Mouse (Mus musculus): ENCODE results near the gene Rps2. TPM values are rescaled to one million over a fixed set of nuclear protein-coding genes. Genes with fewer than 3 reads are reported as not detected.
A peak's percentile ranks its signal among the peaks of the same experiment; 100 is the strongest.

Rps2 gene
- polyA plus RNA-seq, 1 experiment from 2014 or later = 771 TPM

DNA sequence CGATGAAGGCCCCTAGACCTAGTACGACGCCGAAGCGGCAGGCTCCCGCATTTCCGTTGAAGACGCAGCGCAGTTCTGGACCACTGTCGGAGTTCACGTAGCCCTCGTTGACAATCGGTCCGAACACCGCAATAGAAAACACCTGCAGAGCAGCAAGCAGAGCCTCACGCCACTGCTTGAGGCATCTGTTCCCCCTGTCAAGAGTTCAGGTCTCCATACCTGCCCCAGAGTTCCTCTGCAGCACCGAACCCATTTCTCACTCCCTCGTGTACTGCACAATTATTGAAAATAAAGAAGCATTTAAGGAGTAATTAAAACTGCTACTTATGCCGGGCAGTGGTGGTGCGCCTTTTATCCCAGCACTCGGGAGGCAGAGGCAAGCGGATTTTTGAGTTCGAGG, 30.3 kb upstream of the Rps2 start:
- Histone ChIP-seq H3K4me3 (replicated peaks) (peak overlapping the region; percentile 81), H3K9ac (replicated peaks) (peak overlapping the region; percentile 46), H3K9me3 (no peaks in the 10 kb centered on the region), H3K27ac (no peak overlapping the region), H3K27me3 (peaks cover 45% of the 10 kb centered on the region), H3K4me2 (replicated peaks) (peak overlapping the region; percentile 79), H3K4me1 (replicated peaks) (peaks cover 43% of the 10 kb centered on the region), H3K36me3 (peaks cover 20% of the 10 kb centered on the region)
- WGBS = 21% methylated on average over 23 of the region's 23 CpGs
- ATAC-seq = no peak

DNA sequence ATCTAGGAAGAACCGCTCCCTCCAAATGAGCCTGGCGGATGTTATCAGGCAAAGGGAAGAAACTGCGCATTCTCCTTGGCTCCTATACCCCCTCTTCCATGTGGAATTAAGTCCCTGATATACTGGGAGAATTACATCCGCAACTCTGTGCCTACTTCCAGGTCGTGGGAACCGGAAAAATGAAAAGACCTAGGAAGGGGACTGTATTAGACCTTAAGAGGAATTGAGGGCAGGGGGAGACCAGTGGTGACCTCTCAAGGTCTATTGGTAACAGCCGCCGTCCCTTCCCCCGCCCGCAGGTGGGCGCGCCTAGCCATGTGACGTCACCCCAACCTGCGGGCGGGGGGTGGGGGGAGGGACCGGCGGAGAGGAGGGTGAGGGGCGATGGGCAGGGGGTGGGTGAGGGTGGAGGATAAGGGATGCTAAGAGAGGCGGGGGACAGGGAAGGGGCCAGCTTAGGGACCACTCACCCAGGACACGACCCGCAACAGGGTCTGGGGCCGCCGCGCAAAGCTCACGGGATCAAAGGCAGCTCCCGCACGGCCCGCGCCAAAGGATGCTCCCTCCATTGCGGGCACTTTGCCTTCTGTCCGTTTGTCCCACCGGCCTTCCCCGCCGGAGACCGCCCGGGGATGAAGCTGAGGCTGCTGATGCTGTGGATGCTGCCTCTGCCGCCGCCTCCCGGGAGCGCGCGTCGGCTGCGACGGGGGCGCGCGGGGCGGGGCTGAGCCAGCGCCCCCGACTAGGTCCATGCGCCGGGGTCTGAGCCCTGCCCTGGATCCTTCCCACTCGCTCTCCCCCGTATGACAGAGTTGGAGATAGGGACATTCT, 28.4 kb upstream of the Rps2 start, which contains the start of gene Syngr3:
Gene Syngr3, minus strand, starts transcription at position 705 of the 831 bp plus-strand sequence.
- peaks cover 25% of the 10 kb centered on the region for H3K36me3 ChIP-seq
- ATAC-seq = peak; percentile 64
- peak within 1 kb of the TSS; percentile 79 for H3K4me2 ChIP-seq (replicated peaks)
- H3K9ac ChIP-seq (replicated peaks) = peak within 1 kb of the TSS; percentile 93
- H3K27ac ChIP-seq = peak within 1 kb of the TSS; percentile 87
- 1% methylated on average over 55 of the region's 55 CpGs for WGBS
- H3K4me1 ChIP-seq (replicated peaks) = peaks cover 47% of the 10 kb centered on the region
- no peaks in the 10 kb centered on the region for H3K9me3 ChIP-seq
- peaks cover 45% of the 10 kb centered on the region for H3K27me3 ChIP-seq
- H3K4me3 ChIP-seq (replicated peaks) = peak within 1 kb of the TSS; percentile 81

GRCm38 (mm10) chr17:24692385-24692784, 25.5 kb upstream of the Rps2 start:
- Histone ChIP-seq H3K9me3 (no peaks in the 10 kb centered on the region), H3K27ac (no peak overlapping the region), H3K4me1 (replicated peaks) (peaks cover 60% of the 10 kb centered on the region), H3K4me3 (replicated peaks) (no peak overlapping the region), H3K36me3 (peaks cover 17% of the 10 kb centered on the region), H3K9ac (replicated peaks) (no peak overlapping the region), H3K27me3 (peaks cover 31% of the 10 kb centered on the region), H3K4me2 (replicated peaks) (no peak overlapping the region)
- no peak for ATAC-seq
- WGBS = 90% methylated on average over 5 of the region's 5 CpGs

GRCm38 (mm10) chr17:24695326-24696010, 22.4 kb upstream of the Rps2 start:
- WGBS = 8% methylated on average over 45 of the region's 51 CpGs
- peak overlapping the region; percentile 68 for H3K4me2 ChIP-seq (replicated peaks)
- H3K9ac ChIP-seq (replicated peaks) = peak overlapping the region; percentile 82
- peak overlapping the region; percentile 73 for H3K4me3 ChIP-seq (replicated peaks)
- peaks cover 33% of the 10 kb centered on the region for H3K4me1 ChIP-seq (replicated peaks)
- H3K36me3 ChIP-seq = peaks cover 29% of the 10 kb centered on the region
- H3K27me3 ChIP-seq = peaks cover 8% of the 10 kb centered on the region
- ATAC-seq = no peak; the same call in none of the 2 replicates
- peak overlapping the region; percentile 90 for H3K27ac ChIP-seq
- H3K9me3 ChIP-seq = no peaks in the 10 kb centered on the region

GRCm38 (mm10) chr17:24696011-24696697, 21.8 kb upstream of the Rps2 start, which contains the start of the genes Gfer and Noxo1:
Gene Gfer, minus strand, starts transcription at chr17:24696156.
Gene Noxo1, plus strand, starts transcription at chr17:24696234.
- peak within 1 kb of the TSS; percentile 90 for H3K27ac ChIP-seq
- peak within 1 kb of the TSS; percentile 82 for H3K9ac ChIP-seq (replicated peaks)
- peaks cover 26% of the 10 kb centered on the region for H3K4me1 ChIP-seq (replicated peaks)
- no peaks in the 10 kb centered on the region for H3K9me3 ChIP-seq
- peak within 1 kb of the TSS; percentile 68 for H3K4me2 ChIP-seq (replicated peaks)
- H3K27me3 ChIP-seq = peaks cover under 1% of the 10 kb centered on the region
- peak within 1 kb of the TSS; percentile 73 for H3K4me3 ChIP-seq (replicated peaks)
- peaks cover 36% of the 10 kb centered on the region for H3K36me3 ChIP-seq
- peak; percentile 92 for ATAC-seq
- under 1% methylated on average over 57 of the region's 76 CpGs for WGBS

- Histone ChIP-seq H3K9ac (replicated peaks) (no peak overlapping the region), H3K9me3 (no peaks in the 10 kb centered on the region), H3K4me2 (replicated peaks) (no peak overlapping the region), H3K27ac (no peak overlapping the region), H3K27me3 (no peaks in the 10 kb centered on the region; the same call in 1 of the 2 replicates), H3K36me3 (peaks cover 42% of the 10 kb centered on the region), H3K4me3 (replicated peaks) (no peak overlapping the region), H3K4me1 (replicated peaks) (peaks cover 24% of the 10 kb centered on the region)
- no peak for ATAC-seq
- 22% methylated on average over 5 of the region's 5 CpGs for WGBS
Measured at GRCm38 (mm10) chr17:24697985-24698384, 19.9 kb upstream of the Rps2 start.

- WGBS = 68% methylated on average over 9 of the region's 9 CpGs
- no peak overlapping the region for H3K4me3 ChIP-seq (replicated peaks)
- H3K27ac ChIP-seq = no peak overlapping the region
- H3K9ac ChIP-seq (replicated peaks) = 0 out of 2 replicates have a peak overlapping the region, but pooled peaks have one; percentile 19
- ATAC-seq = no peak
- no peaks in the 10 kb centered on the region; the same call in 1 of the 2 replicates for H3K27me3 ChIP-seq
- peaks cover 24% of the 10 kb centered on the region for H3K4me1 ChIP-seq (replicated peaks)
- H3K9me3 ChIP-seq = no peaks in the 10 kb centered on the region
- H3K36me3 ChIP-seq = peaks cover 42% of the 10 kb centered on the region
- no peak overlapping the region for H3K4me2 ChIP-seq (replicated peaks)
Measured at GRCm38 (mm10) chr17:24698715-24699114, 19.2 kb upstream of the Rps2 start.

GRCm38 (mm10) chr17:24699473-24699872, 18.4 kb upstream of the Rps2 start:
- Histone ChIP-seq H3K36me3 (peaks cover 49% of the 10 kb centered on the region), H3K4me3 (replicated peaks) (no peak overlapping the region), H3K4me1 (replicated peaks) (peaks cover 20% of the 10 kb centered on the region), H3K27me3 (no peaks in the 10 kb centered on the region; the same call in 1 of the 2 replicates), H3K27ac (no peak overlapping the region), H3K4me2 (replicated peaks) (no peak overlapping the region), H3K9ac (replicated peaks) (no peak overlapping the region), H3K9me3 (no peaks in the 10 kb centered on the region)
- no peak for ATAC-seq
- 85% methylated on average over 2 of the region's 2 CpGs for WGBS

DNA sequence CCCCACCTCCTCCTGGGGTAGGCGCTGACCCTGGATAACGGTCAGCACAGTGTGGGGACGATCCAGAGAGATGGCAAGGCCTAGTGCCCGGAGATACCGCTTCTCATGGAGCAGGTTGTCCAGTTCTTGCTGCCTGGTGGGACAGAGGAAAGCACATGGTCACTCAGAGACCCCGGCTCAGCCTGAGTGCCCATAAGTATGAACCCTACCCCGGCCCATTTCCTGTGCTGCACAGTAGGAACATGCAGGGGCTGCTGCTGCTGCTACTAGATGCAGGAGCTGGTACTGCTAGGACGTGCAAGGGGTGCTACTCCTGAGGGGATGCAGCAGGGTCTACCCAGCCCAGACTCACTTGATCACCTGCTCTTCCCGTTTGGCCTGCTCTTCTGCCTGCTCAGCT, 16.7 kb upstream of the Rps2 start:
- Histone ChIP-seq H3K4me3 (replicated peaks) (no peak overlapping the region), H3K9me3 (no peaks in the 10 kb centered on the region), H3K4me2 (replicated peaks) (no peak overlapping the region), H3K27me3 (no peaks in the 10 kb centered on the region; the same call in 1 of the 2 replicates), H3K36me3 (peaks cover 61% of the 10 kb centered on the region), H3K9ac (replicated peaks) (no peak overlapping the region), H3K4me1 (replicated peaks) (peaks cover 15% of the 10 kb centered on the region), H3K27ac (no peak overlapping the region)
- ATAC-seq = no peak
- WGBS = 92% methylated on average over 9 of the region's 9 CpGs

- Histone ChIP-seq H3K4me1 (replicated peaks) (peaks cover 19% of the 10 kb centered on the region), H3K36me3 (peaks cover 45% of the 10 kb centered on the region), H3K9ac (replicated peaks) (no peak overlapping the region), H3K27ac (no peak overlapping the region), H3K4me2 (replicated peaks) (no peak overlapping the region), H3K27me3 (no peaks in the 10 kb centered on the region), H3K9me3 (no peaks in the 10 kb centered on the region), H3K4me3 (replicated peaks) (no peak overlapping the region)
- ATAC-seq = no peak
- 89% methylated on average over 3 of the region's 3 CpGs for WGBS
Measured at GRCm38 (mm10) chr17:24705821-24706220, 12.1 kb upstream of the Rps2 start.

GRCm38 (mm10) chr17:24706982-24707800, 10.7 kb upstream of the Rps2 start, which contains the start of gene Tbl3:
Gene Tbl3, minus strand, starts transcription at chr17:24707660.
- Histone ChIP-seq H3K4me1 (replicated peaks) (peaks cover 19% of the 10 kb centered on the region), H3K27ac (peak within 1 kb of the TSS; percentile 70), H3K4me2 (replicated peaks) (peak within 1 kb of the TSS; percentile 89), H3K27me3 (no peaks in the 10 kb centered on the region), H3K4me3 (replicated peaks) (peak within 1 kb of the TSS; percentile 64), H3K9ac (replicated peaks) (peak within 1 kb of the TSS; percentile 71), H3K36me3 (peaks cover 32% of the 10 kb centered on the region), H3K9me3 (no peaks in the 10 kb centered on the region)
- ATAC-seq = peak; percentile 92
- WGBS = 4% methylated on average over 32 of the region's 32 CpGs
